Mouse (Mus musculus) heart, adult 2 months (tissue): ENCODE results near the gene Ugt1a10.

Experiments used
- CTCF ChIP-seq: fragments of 200-600 bp; IDR thresholded peaks from 2 replicates; pipeline ENCODE4 v1.8.1; 2022; ENCODE audit warnings: antibody characterized with exemption, mild to moderate bottlenecking, moderate library complexity
- EP300 ChIP-seq: fragments of 200-500 bp; IDR thresholded peaks from 2 replicates; pipeline ENCODE4 v1.6.1; 2011; ENCODE audit warnings: low read depth, low read length, control low read depth; ENCODE audit not compliant: insufficient read depth
- POLR2A ChIP-seq: fragments of 200-500 bp; IDR thresholded peaks from 2 replicates; pipeline ENCODE4 v1.6.1; 2011; ENCODE audit warnings: mild to moderate bottlenecking, low read depth, low read length, control low read depth; ENCODE audit not compliant: insufficient read depth

DNA sequence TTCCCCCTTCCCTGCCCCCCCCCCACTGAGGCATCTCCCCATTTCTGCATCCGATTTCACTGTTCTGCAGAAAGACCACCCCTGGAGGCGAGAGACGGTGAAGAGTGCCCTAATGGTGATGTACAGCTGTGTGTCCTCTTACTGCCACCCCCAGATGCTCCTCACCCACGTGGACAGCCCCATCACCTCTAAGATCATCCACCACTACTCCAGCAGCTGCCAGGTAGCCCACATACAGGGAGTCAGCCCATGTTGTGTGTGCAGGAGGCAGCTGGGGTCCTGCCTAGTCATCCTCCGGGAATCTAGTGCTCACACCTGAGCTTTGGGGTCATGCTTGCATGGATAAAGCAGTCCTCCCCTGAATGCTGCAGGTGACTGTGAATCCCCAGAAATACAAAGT, 188.7 kb downstream of the Ugt1a10 start:
- TF ChIP-seq EP300 (no peak), CTCF (no peak), POLR2A (no peak)
